Mouse (Mus musculus) urinary bladder, postnatal 10 days (tissue): ENCODE data around the gene Gpr61.
A peak's percentile ranks its signal among the peaks of the same experiment; 100 is the strongest.

Experiments used
- DNase-seq: peaks from one replicate; pipeline ENCODE4 v3.0.0; 2022; ENCODE audit warnings: low spot score

The Gpr61 gene

DNA sequence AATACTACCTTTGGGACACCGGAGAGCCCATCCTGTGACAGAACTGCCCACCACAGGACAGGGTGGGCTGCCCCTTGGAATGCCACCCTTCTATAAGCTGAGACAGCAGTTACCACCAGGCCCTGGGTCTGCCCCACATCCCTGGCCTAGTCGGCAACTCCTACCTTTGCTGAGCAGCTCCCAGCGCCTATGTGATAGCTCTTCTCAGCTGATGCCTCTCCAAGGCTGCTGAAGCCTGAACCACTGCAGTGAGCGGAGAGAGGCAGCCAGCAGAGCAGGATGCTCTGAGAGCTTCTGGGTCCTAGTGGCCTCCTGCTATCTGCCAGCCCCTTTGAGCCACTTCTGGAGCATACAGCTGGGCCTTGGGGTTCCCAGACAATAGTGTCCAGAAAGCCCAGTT is at the start of gene Gpr61:
Gpr61 (minus strand) TSS at position 227 of the 400 bp plus-strand sequence.
- no peak for DNase-seq

DNA sequence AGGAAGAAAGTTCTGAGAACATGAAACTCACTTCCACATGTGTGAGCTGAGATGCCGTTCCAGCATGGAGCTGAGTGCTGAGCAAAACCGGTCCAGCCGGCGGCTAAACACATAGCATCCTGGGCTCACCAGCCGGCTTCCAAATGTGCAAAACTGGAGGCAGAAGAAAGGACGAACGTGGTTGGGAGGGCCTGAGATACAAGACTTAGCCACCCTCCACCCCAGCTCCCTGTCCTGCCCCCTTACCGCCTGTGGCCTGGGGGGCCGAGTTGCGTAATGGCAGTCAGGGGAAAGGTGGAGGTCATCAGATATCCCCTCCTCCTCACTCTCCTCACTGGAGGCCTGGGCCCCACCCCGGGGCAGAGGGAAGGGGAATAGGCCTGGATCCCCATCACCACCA is 49.8 kb upstream of the Gpr61 start:
- no peak for DNase-seq

DNA sequence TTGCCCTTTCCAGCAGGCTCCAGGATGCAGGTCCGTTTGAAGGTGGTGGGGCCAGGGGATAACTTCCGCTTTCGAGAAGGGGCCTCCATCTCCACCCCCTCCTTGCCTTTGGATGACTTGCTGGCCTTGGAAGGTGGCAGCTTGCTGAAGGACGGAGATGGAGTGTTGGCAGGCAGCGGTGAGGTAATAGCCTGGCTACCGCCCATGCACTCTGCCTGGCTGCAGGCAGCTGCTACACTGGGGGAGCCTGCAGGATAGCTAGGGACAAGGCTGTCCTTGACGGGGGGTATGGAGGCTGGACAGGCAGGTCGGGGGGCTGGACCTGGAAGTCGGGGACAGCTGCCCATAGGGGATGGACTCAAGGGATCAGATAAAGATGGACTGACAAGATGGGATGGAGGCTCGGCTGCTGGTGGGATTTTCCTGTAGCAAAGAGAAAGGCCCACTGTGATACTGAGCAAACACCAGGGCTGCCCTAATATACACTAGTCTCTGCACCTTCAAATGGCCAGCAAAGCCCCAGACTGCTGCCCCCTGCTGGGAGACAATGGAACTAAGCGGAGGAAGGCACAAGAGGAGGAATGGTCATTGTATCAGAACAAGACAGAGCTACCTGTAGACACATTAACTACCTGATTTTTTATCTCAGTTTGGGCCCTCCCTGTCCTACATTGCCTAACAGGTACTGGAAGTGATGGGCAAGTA is 49.1 kb upstream of the Gpr61 start:
- no peak for DNase-seq

DNA sequence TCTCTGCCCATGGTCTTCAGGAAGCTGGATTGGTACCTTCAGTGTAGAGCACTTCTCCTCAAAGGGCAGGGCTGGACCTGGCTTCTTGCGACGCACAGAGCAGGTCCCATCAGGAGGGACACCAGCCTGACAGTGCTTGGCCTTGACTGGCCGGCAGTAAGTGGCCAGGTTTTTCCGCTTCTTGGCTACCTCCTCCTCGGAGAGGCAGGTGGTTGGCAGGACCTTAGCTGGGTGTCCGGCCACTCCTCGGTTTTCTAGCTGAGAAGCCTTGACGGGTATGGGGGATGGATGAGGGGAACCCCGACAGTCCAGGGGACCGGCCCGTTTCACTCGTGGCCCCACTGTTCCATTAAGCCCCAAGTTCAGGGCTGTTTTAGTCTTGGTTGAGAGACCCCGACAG is 48.5 kb upstream of the Gpr61 start:
- DNase-seq, result no peak

DNA sequence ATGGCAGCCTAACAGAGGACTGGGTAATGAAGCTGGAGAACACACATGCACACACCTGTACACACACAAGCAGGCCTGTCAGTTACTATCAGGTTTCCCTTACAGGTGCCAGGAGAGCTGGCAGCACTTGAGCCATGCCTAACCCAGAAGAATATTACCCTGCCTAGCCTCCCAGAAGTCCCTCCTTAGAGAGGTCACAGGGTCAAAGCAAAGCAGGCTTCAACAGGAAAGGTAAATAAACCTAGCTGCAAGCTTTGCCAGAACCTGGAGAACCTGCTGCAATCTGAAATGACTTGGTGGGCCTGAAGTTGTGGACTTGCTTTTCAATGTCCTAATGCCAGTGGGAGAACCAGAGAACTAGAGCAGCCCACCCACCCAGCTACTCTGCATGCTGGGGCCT is 47.8 kb upstream of the Gpr61 start:
- no peak for DNase-seq

DNA sequence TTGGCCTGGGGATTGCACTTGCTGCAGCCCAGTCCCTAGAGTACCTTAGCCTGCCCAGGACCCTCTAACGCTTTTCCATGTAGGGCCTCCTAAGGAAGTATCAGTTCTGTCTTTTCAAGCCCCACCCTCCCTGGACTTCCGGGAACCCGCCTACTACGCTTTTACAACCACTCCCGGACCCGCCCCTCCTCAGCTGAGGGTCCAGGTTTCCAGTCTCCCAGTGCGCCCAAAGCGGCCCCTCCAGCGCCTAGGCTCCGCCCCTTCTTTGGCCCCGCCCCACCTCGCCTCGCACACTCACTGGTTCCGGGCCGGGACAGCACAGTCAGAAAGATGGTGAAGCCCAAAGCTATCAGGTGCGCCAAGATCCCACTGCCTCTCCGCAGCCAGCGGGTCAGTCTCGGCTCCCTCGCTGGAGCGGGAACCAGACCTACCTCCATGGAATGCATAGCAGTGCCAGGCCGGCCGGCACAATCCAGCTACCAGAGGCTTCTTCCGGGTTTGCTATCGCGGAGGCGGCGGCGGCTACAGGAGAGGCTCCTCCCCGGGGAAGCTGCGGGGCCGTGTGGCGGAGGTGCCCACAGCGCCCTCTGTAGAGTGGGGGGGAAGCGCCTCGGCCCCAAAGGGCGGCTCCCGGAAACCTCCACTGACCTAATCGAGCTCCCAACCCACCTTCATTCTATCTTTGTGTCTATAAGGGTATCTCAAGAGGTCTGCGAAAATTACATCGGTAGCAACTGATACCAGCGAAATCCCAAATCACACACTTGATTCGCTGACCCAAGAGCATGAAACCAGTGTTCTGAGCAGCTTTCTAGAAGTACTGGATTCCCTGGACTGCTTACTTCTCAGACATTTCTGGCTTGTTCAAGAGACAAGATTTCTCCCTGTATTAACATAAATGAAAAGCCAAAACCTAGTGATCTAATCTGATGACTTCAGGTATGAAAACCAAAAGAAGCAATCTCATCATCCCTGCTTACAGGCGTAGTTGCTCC is 45.9 kb upstream of the Gpr61 start, which contains the start of gene Cyb561d1:
Cyb561d1 (minus strand) TSS at position 884 of the 995 bp plus-strand sequence.
- peak; percentile 81 for DNase-seq

DNA sequence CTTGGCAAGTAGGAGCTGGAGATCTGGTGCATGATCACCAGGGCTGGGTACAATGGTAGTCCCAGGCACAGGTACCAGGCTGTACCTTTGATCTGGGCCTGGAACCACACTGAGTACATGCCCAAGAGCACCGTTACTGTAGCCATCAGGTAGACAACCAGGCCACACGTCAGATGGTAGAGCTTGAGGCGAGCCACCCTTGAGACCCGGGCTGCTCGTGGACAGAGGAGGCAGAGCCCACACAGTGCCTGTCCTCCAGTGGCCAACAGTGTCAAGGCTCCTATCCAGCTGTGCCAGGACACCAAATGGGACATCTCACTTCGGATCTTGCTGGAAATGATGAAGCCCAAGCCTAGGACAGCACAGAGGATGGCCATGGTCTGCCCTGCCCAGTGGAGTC is 44.5 kb upstream of the Gpr61 start:
- no peak for DNase-seq

DNA sequence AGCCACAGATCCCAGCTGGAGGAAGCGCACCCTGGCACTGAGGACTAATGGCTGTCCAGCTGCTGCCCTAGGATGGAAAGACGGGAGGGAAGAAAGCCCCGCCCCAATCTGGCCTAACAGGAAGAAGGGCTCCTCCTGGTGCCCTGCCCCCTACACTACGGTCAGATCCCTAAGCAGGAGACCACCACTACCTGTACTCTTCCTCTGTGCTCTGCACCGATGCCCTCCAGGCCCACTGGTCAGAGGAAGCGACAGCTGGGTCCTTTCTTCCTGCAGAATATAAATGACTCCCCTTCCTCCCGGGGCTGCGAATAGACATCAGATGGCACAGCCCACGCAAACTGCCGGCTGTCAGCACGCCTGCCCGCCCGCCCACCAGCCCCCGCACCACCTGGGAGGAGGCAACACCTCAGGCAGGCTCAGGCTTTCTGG is 42.4 kb upstream of the Gpr61 start:
- no peak for DNase-seq

DNA sequence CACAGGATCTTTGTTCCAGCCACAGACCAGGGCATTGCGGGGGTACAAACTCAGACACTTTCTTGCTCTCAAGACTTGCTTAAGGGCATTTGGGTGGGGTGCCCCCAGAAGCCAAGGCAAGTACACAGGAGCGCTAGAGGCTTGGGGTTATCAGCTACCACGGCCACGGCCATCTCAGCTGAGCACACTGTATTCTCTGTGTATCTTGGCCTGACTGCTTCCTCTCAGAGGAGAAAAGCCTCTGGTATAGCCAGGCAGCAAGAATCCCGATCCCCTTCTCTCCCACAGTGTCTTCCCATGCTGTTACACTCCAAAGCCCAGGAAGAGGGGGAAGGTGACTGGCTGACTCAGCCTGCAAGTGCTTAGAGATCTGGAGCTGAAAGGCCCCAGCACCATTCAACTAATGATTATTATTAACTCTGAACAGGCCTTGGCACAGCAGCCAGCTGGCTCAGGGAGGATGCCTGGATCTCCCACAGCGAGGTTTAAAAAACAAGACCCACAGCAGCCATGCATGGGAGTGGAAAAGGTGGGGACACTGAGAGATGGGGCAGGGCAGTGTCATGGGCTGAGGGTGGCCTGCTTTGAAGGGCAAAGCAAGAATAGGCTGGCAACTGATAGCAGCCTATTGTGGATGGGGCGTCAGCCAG is 41.4 kb upstream of the Gpr61 start:
- no peak for DNase-seq

DNA sequence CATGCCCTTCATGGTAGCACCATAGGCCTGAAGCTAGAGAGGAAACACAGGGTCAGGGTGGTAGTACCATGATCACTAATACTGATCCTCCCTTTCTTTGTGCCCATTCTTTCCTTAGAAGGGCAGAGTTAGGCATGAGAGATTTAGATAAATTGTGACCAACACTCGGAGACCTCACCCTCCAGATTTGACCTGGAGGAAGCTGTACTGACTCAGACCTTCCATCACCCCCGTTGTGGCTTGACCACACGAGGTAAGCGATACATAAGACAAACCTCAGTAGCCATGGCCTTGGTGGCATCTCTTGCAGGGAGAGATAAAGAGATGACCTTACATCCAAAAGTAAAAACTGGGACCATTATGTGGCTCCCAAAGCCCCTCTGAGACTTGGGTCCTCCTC is 40.6 kb upstream of the Gpr61 start:
- DNase-seq, result no peak

DNA sequence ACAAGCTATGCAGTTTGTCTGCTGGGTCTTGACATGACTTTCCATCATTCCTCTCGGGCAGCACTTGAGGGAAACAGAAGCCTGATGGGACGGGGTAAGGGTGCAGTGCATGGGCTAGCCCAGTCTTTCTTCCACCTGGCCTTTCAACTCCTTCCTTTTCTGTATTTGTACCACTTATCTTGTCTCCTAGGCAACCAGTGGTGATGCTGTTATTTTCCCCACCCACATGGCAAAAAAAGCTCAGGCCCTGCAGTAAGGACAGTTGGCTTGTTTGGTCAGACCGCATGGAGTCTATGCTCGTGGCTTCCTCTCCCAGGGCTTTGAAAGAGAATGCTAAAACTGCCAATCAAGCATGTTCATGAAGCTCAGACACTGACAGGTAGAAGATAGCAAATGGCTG is 39.0 kb upstream of the Gpr61 start:
- no peak for DNase-seq

DNA sequence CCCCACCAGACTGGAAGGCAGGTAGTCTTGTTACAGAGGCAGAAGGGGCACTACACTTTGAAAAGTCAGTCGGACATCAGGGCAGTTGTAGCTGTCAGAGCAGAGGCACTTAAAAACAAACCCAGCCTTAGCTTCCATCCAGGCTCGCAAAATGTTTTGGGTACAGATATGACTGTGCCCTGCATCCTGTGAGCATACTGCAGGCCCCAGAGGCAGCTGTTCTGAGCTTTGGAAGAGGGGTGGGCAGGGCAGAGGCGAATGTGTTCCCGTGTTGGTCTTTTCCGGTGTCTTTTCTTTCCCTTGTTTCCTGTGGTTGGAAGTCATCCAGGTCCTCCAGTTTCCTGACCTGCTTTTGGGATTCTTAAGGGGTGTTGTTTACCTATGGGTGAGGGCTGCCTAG is 35.2 kb upstream of the Gpr61 start:
- peak; percentile 5 for DNase-seq

DNA sequence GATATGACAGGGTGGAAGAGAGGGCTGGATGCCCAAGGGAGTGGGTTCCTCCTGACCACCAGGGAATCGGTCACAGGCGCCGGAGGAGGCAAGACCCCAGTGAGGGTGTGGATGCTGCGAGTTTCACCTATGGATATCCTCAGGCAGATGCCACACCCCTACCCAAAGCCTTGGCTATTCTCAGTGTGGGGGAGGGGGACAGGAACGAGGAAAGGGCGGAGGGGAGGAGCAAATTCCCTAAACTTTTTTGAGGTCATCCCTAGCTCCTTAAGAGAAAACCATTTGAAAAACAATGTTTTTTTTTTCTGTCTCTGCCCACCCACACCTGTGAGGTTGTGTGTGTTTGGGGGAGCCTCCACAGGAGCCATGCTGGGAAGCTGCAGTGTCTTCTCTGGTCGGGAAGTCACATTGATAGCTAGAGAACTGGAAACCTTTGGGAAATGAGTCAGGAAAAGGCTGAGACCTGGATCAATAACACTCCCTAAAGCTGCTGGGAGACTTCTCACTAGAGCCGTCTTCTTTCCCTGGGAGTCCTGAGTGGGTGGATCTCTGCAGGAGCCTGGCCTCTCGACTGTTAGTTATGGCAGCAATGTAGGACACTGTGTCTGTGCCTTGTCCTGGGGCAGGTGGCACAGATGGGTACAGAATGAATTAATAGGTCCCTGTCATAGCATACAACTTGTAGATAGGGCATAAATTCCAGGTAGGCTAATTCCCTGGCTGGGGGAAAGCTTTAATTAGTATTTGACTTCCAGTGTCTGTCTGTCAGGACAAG is 34.2 kb upstream of the Gpr61 start:
- DNase-seq, result no peak

DNA sequence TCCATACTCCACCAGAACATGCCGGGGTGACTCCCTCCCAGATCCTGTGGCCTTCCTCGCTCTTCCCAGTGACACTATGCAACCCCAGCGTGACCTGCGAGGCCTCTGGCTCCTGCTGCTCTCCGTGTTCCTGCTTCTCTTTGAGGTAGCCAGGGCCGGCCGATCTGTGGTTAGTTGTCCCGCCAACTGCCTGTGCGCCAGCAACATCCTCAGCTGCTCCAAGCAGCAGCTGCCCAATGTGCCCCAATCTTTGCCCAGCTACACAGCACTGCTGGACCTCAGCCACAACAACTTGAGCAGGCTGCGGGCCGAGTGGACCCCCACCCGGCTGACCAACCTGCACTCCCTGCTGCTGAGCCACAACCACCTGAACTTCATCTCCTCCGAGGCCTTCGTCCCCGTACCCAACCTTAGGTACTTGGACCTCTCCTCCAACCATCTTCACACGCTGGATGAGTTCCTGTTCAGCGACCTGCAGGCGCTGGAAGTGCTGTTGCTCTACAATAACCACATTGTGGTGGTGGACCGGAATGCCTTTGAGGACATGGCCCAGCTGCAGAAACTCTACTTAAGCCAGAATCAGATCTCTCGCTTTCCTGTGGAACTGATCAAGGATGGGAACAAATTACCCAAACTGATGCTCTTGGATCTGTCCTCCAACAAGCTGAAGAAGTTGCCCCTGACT is 32.6 kb upstream of the Gpr61 start:
- no peak for DNase-seq

DNA sequence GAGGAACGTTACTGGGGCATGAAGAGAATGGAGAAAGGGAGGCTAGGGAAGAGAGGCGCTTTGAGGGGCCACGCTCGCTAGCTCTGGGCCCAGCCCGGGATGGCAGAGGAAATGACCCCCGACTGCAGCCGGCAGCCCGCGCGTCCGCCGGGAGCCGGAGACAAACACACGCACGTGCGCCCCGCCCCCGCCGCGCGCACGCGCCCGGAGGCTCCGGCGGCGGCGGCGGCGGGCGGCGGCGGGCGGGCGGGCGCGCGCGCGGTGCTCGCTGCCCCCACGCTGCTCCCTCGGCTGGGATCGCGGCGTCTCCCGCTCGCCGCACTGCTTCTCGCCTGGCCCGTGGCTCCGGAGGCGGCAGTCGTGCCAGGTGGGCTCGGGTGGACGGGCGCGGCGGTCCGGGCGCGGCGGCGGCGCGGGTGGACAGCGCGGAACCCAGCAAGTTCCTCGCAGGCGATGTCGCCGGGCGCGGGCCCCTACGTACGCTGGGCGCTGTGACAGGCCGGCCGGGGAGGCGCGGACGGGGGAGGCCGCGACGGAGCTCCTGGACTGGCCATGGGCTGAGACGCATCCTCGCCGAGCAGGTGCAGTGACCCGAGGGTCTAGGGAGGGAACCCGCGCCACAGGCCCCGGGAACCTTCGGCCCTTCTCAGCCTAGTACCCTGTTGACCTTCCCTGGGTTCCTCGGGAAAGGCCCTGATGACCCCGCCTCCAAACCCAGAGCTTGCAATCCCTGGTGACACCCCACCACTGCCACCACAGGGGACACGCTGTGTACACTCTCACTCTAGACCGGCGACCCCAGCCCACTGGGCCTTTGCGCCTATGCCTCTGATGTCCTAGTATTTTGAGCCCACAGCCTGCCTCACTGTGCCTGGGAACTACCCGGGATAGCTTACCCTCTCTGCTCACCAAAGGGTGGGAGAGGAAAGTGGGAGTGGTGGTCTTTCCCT is 31.7 kb upstream of the Gpr61 start, which contains the start of gene Amigo1:
Amigo1 (plus strand) TSS at position 238 of the 950 bp plus-strand sequence.
- no peak for DNase-seq

DNA sequence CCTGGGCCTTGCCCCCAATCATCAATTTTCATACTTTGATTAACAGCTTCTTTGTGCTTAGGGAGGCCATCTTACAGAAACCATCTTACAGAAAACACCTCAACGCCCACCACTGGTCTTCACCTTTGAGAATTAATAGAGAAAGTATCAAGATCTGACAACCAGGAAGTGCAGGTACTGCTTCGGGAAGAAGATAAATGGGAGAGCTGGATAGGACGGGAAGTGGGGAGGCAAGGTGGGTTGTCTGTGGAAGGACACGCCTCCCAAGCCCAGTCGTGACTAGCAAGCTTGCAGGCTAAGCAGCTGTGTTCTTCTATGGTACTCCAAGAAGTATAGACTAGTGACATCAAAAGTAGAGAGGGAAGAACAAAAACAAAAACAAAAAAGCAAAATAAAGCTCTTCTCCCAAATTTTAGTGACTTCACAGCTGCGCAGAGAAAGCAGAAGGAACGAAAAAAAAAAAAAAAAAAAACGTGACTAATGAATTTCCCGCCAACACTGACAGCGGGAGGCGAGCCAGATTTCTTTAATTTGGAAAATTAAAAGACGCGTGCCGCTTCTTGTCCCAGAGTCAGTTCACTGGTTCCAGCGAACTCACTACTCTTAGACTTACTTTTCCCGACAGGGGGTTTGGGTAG is 30.9 kb upstream of the Gpr61 start:
- DNase-seq, result no peak

DNA sequence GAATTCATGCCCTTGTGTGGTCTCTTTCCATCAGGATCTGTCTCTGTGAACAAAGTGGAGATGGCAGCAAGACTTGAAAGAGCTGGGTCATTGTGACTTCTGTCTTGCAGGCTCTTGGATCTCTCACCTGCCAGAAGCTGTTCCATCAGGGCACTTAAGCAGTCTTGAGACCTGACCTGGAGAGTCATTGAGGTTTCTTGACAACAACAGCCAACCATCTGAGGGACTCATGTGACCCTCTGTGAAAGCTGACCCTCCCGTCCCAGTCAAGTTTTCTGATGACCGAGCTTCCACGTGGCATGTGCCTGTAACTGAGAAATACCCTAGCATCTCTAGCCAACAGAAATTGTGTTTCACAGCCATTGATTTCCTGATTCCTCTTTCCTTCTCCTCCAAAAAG is 30.1 kb upstream of the Gpr61 start:
- no peak for DNase-seq

DNA sequence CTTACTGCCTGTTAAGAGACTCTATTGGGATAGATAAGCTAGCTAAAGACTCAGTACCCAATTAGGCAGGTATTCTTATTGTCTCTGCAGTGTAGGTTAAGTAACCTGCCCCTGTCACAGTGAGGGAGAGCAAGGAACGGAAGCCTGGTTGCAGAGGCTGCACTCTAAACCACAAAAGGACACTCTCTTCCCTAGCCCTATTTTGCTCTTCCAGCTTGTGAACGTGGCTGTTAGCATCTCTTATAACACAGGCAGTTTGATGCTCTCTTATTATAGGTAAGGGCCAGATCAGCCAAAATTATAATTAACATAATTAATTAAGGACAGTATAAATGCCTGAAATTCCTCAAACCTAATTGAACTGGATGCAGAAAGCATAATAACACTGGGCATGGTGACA is 25.8 kb upstream of the Gpr61 start:
- no peak for DNase-seq
